Mouse (Mus musculus): ENCODE data around the gene Tmem117.

DNA sequence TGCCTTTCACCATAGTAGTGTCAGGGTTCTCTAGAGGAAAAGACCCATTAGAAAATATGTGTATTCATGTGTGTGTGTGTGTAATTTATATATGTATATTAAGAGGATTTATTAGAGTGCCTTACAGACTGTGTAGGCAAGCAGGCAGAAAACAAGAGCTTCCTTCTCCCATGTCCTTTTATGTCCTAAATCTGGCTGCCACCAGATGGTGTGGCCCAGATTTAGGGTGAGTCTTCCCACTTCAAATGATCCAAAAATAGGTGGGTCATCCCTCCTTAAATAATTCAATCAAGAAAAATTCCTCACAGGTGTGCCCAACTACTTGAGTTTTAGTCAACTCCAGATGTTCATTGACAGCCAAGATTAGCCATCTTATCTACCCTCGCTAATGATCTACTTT, 439.0 kb downstream of the Tmem117 start:
- TF ChIP-seq GATA1 (IDR thresholded peaks at IDR 0.05; ENCODE audit: borderline replicate concordance, low read length) (no peak), FLI1 (IDR thresholded peaks at IDR 0.05; ENCODE audit: low read length) (no peak)
